Mouse (Mus musculus) right cerebral cortex, postnatal 10 days (tissue): ENCODE measurements at regions not wholly inside any gene's neighbourhood (a gene's known extent, or its start where the extent isn't known, plus 50 kb on each side); places are given as distances from the start of the nearest gene placed in this dataset.

Experiments used
- DNase-seq, 2 experiments: peaks; one replicate each; pipeline ENCODE4 v3.0.0; 2021; ENCODE audit warnings: low spot score in 2 of 2

GRCm38 (mm10) chr8:29274668-29275067 is 1827.2 kb downstream of the Poteg start:
- no peak for DNase-seq

GRCm38 (mm10) chr8:29278711-29279110 is 1831.2 kb downstream of the Poteg start:
- no peak for DNase-seq

- no peak for DNase-seq
Measured at GRCm38 (mm10) chr8:29279276-29279675, 1831.8 kb downstream of the Poteg start.

- DNase-seq, result peak; percentile 53 to 70
Measured at GRCm38 (mm10) chr8:29290386-29290785, 1842.9 kb downstream of the Poteg start.
